Mouse (Mus musculus): ENCODE measurements at regions not wholly inside any gene's neighbourhood (a gene's known extent, or its start where the extent isn't known, plus 50 kb on each side); places are given as distances from the start of the nearest gene placed in this dataset.

DNA sequence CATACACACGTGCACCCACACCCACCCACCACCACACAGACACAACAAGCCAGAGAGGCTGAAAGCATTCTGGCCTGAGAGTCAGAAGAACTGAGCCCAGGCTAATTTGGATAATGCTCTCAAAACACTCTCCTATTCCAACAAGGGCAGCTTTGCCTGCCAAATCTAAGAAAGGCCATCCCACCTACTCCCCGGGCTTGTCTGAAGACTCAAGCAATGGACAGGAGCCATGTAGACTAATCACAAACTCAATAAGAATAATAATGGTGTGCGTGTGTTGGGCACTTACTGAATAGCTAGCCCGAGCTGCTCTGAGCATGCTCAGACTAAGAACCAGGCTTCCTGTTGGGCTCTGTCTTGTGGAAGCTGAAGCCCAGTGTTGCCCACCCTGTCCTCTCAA is 108.8 kb upstream of the Tle3 start:
- no peak for TF ChIP-seq POLR2A (IDR thresholded peaks at IDR 0.05; ENCODE audit: borderline replicate concordance, insufficient read depth, low read length)
- TF ChIP-seq CTCF (IDR thresholded peaks at IDR 0.05; ENCODE audit: borderline replicate concordance, insufficient read depth, low read depth, low read length): no peak

Measured in cerebellum, adult 2 months (tissue).